Mouse (Mus musculus): ENCODE data around the gene Mprip.

DNA sequence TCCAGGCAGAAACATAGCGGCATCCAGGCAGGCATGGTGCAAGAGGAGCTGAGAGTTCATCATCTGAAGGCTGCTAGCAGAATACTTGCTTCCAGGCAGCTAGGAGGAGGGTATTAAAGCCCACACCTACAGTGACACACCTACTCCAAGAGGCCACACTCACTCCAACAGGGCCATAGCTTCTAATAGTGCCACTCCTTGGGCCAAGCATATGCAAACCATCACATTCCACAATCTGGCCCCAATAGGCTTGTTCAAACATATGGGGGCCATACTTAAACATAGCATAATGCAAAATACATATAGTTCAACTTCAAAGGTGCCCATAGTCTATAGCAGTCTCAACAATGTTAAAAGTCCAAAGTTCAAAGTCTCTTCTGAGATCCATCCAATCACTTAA lies 128.2 kb downstream of the Mprip start:
- TF ChIP-seq CTCF (IDR thresholded peaks at IDR 0.05; ENCODE audit: insufficient read depth, low read depth, low read length) (no peak), POLR2A (IDR thresholded peaks at IDR 0.05; ENCODE audit: insufficient read depth, low read depth, low read length) (no peak)
